Mouse (Mus musculus) right cerebral cortex, postnatal 14 days (tissue): ENCODE results near the gene Prss12.

Experiments
- DNase-seq: peaks from one replicate; pipeline ENCODE4 v3.0.0; 2022

The Prss12 gene

DNA sequence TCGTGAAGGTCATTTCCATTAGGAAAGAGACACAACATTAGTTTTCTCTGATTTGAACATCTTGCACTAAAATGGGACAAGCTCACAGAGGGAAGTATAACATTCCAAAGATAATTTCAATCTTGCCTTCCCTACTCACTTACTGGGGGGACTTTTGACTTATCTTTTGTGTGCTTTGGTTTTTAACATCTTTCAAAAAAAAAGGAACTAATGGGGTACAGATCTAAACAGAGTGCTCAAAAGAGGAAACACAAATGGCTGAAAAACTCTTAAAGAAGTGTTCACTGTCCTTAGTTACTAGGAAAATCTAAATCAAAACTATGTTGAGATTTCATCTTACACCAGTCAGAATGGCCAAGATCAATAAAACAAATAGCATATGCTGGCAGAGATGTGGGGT lies 90.6 kb downstream of the Prss12 start:
- DNase-seq, result no peak

DNA sequence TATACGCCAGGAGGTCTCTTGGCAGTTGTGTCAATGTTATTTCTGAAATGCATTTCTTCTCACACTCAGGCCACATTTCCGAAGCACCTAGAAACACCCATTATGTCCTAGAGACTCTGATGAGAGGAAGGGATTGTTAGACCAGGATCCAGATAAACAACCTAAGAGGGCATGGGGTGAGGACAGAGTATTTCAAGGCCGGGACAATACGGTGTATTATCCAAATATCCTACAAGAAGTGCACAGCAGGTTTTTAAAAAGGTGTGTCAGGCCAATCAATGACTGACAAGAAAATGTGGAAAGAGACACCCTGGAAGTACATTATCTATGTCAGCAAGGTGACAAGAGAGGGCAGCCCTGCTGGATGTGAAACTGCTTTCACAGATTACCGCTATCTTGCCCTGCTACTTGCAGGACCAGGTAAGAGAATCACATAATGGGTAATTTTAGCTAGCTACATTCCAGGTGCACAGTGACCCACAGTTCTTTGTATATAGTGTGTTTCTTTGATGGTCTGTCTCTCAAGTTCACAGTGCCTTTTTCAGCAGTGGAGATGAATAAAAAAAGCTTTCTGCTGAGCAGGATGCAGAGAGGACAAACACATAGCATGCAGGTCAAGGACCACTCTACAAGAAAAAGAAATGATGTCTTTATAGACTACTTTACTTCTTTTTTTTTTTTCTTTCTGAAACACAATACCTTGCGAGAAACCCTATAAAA lies 97.0 kb downstream of the Prss12 start:
- DNase-seq, result no peak

GRCm38 (mm10) chr3:123550487-123550886 lies 103.8 kb downstream of the Prss12 start:
- no peak for DNase-seq

DNA sequence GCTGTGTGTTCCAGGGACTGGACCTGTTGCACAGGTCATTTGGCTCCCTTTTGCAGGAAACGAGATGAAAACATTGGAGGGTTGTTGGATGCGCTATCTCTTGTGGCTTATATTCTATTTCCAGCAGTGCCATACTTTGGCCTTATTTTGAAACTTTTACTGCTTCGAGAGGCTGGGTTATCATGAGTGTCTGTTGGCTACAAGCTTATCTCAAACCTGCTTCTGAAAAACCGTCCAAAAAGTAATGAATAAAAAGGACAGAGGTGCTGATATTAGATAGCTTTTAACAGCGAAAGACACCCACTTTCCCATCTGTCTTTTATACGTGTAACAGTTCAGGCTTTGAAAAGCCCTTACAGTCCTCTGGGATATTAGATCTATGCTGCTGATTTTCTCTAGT lies 107.2 kb downstream of the Prss12 start:
- DNase-seq, result no peak

DNA sequence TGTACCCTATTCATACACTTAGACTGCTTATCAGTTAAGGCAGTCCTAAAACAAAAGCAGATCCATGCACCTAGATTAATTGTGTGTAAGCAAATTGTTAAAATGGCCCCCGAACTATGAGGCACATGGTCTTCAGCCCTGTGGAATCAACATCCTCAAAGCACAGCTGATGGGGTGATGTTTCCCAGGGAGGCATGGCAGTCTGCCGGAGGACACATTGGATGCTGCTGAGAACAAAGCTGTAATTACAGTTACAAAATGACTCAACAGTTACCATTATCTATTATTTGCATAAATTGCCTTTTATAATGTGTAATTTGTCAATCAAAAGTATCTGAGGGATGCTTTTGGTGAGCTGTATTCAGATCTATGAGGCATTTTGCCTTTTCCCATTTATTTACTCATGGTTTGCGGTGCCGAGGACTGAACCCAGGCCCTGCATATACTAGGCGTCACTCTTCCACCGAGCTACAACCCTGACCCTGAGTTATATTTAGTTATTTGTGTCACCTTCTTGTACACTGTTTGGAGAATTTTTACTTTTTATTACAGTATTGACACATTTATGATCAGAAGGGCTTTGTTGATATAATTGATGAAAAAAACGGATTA lies 108.6 kb downstream of the Prss12 start:
- no peak for DNase-seq
